Mouse (Mus musculus) intestine, embryonic 14.5 days (tissue): Measurements from ENCODE around the gene Tulp4. TPM values are rescaled to one million over a fixed set of nuclear protein-coding genes. Genes with fewer than 3 reads are reported as not detected.
"Not testable (repeated sequence)": the region's sequence is repeated elsewhere in the genome, so short reads cannot be mapped to it uniquely, and the experiment has no call there.

Experiments used
- ATAC-seq: fragments of 200-750 bp; cut with Nextera tagmentation; replicated peaks from 2 replicates; pipeline ENCODE4 v1.8.0; 2017; ENCODE audit warnings: low read depth, moderate number of reproducible peaks, moderate TSS enrichment, moderate library complexity; ENCODE audit not compliant: low FRiP score, low TSS enrichment
- DNase-seq: peaks from one replicate; pipeline ENCODE4 v3.0.0-alpha.2; 2018; ENCODE audit warnings: low spot score
- H3K27ac ChIP-seq: fragments of 300-500 bp; sonication (generic); 2 replicates; pipeline ENCODE4 v1.5.1; 2014; ENCODE audit warnings: low read depth, mild to moderate bottlenecking, control low read depth
- H3K27me3 ChIP-seq: fragments of 300-500 bp; sonication (generic); replicated peaks from 2 replicates; pipeline ENCODE4 v1.6.1; 2014; ENCODE audit warnings: low read length, control low read depth; ENCODE audit not compliant: control insufficient read depth, insufficient read depth
- H3K36me3 ChIP-seq: fragments of 300-500 bp; sonication (generic); 2 replicates; pipeline ENCODE4 v1.6.1; 2014; ENCODE audit warnings: low read length, control low read depth; ENCODE audit not compliant: control insufficient read depth, insufficient read depth
- H3K4me1 ChIP-seq: fragments of 300-500 bp; sonication (generic); replicated peaks from 2 replicates; pipeline ENCODE4 v1.6.1; 2014; ENCODE audit warnings: low read length, control low read depth, mixed read lengths; ENCODE audit not compliant: control insufficient read depth, insufficient read depth
- H3K4me2 ChIP-seq: fragments of 300-500 bp; sonication (generic); 2 replicates; pipeline ENCODE4 v1.6.1; 2014; ENCODE audit warnings: low read length
- H3K4me3 ChIP-seq: fragments of 300-500 bp; sonication (generic); 2 replicates; pipeline ENCODE4 v1.5.1; 2014; ENCODE audit warnings: low read depth, low read length, control low read depth, mixed read lengths
- H3K9ac ChIP-seq: fragments of 300-500 bp; sonication (generic); 2 replicates; pipeline ENCODE4 v1.6.1; 2014; ENCODE audit warnings: mild to moderate bottlenecking, low read length
- H3K9me3 ChIP-seq: fragments of 300-500 bp; sonication (generic); 2 replicates; pipeline ENCODE4 v1.6.1; 2016; ENCODE audit warnings: low read length, control low read depth; ENCODE audit not compliant: control insufficient read depth
- WGBS: fragments of 180-500 bp; shearing (Covaris S2); extraction: QIAGEN DNeasy Blood & Tissue Kit; methylation state at CpG from one replicate; pipeline ENCODE4 v1.1.7; 2014; 5-methylcytosine and 5-hydroxymethylcytosine counted together
- polyA plus RNA-seq: library from polyadenylated mRNA; unstranded; fragments of >200 nt; fragmentation: Nextera tagmentation; extraction: Ambion mirVana; gene quantifications from 2 replicates; pipeline ENCODE4 v1.2.1, GENCODE M21; 2014

The Tulp4 gene
- polyA plus RNA-seq, 1 experiment from 2014 or later, result 83.6 TPM

DNA sequence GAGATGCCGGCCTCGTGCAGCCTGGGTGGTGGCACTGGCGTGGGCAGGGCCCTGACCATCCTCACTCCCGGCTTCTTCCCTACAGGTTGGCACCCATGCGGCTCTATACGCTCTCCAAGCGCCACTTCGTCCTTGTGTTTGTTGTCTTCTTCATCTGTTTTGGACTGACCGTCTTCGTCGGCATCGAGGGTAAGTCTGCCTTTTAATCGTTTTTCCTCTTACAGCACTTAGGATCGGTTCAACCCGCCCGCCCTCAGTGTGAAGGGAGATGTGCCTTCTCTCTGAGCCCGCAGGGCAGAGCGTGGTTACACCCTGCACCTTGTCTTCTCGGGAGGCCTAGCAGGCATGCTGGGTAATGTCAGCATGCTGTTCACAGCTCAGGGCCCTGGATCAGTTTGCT is 174.3 kb downstream of the Tulp4 start:
- H3K4me2 ChIP-seq, H3K4me3 ChIP-seq, H3K9ac ChIP-seq, H3K4me1 ChIP-seq, DNase-seq, H3K27ac ChIP-seq, H3K36me3 ChIP-seq, H3K27me3 ChIP-seq, H3K9me3 ChIP-seq, ATAC-seq: not testable (repeated sequence)
- 95% methylated on average over 17 of the region's 19 CpGs for WGBS

DNA sequence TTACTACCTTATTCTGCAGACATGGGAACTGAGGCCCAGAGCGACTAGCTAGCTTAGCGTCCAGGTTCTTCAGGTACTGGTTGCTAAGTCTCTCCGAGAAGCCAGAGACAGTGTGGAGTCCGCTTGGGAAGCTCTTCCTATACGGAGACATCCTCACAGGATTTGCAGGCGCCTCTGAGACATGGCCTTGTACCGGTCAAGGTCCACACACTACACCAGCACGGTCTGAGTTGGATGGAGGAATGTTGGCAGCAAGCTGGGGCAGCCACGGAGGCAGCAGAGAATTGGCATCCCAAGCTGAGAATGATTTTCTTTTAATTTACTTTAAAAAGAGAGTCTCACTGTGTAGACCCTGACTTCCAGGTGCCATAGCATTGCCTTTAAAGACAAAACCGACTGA is 176.9 kb downstream of the Tulp4 start:
- 92% methylated on average over 7 of the region's 10 CpGs for WGBS
- not testable (repeated sequence) for H3K4me1 ChIP-seq, H3K4me3 ChIP-seq, ATAC-seq, H3K9ac ChIP-seq, H3K4me2 ChIP-seq, H3K27me3 ChIP-seq, H3K36me3 ChIP-seq, DNase-seq, H3K9me3 ChIP-seq, H3K27ac ChIP-seq

- H3K4me2 ChIP-seq, ATAC-seq, H3K27ac ChIP-seq, H3K4me3 ChIP-seq, H3K9me3 ChIP-seq, H3K27me3 ChIP-seq, H3K36me3 ChIP-seq, H3K4me1 ChIP-seq, H3K9ac ChIP-seq, DNase-seq: not testable (repeated sequence)
- 95% methylated on average over 5 of the region's 5 CpGs for WGBS
These were observed 179.9 kb downstream of the Tulp4 start for GRCm38 (mm10) chr17:6286169-6286568.

DNA sequence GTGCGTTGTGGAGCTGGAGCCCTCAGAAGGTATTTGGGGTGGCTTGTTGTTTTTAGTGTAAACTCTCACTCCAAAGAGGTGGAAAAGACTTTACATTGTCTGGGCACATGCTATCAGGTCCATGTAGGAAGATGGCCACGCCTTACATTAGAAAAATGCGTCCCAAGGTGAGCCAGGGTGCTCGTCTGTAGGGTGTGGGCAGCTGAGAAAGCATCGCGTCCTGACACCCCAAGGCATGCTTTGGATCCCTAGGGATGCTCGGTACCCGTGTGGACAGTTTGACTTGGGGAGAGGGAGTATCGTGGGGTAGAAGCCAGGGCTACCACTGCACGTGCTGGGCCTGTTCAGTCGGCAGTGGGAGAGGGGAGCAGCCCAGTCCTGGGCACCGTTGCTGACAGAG is 182.8 kb downstream of the Tulp4 start:
- not testable (repeated sequence) for H3K9me3 ChIP-seq, H3K27me3 ChIP-seq, H3K36me3 ChIP-seq, ATAC-seq, H3K4me3 ChIP-seq, H3K4me2 ChIP-seq, H3K4me1 ChIP-seq, H3K27ac ChIP-seq, DNase-seq, H3K9ac ChIP-seq
- WGBS, result 96% methylated on average over 9 of the region's 12 CpGs

GRCm38 (mm10) chr17:6293882-6294281 is 187.6 kb downstream of the Tulp4 start:
- not testable (repeated sequence) for H3K27me3 ChIP-seq, H3K36me3 ChIP-seq, H3K4me1 ChIP-seq, H3K4me3 ChIP-seq, H3K9me3 ChIP-seq, H3K9ac ChIP-seq, H3K4me2 ChIP-seq, DNase-seq, ATAC-seq, H3K27ac ChIP-seq
- no CpG with 5 or more reads among the region's 5 CpGs for WGBS

GRCm38 (mm10) chr17:6297060-6297795 is 191.0 kb downstream of the Tulp4 start:
- not testable (repeated sequence) for H3K36me3 ChIP-seq, DNase-seq, H3K4me2 ChIP-seq, H3K27me3 ChIP-seq, H3K9me3 ChIP-seq, ATAC-seq, H3K27ac ChIP-seq, H3K4me1 ChIP-seq, H3K4me3 ChIP-seq, H3K9ac ChIP-seq
- 89% methylated on average over 6 of the region's 15 CpGs for WGBS

DNA sequence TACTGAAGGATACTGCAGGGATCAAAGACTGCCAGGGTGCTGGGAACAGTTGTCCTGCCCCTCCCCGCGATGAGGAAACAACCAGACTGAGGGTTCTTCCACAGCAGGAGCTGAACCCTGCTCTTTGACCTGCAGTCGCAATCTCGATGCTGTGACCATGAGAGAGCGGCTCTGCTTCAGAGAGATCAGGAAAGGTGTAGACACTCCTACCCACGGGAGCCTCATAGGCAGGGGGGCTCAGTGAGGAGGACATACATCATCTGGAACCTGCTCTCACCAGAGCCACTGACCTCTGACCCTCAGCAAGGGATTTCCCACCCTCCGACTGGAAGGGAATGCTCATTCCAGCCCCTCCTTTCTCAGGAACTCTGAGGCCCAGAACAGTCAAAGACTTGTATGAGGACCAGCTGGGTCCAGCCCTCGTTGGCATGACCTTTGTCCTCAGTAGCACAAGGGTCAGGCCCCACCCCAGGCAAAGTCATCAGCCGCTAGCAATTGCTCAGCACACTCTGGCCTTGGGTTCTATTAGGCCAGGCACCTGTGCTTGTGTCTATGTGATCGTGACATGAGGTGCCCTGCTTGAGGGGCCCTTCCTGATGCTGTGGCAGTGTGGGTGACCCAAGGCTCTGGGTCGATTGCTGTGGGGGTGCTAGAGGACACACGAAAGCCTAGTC is 194.1 kb downstream of the Tulp4 start:
- WGBS, result 55% methylated on average over 6 of the region's 12 CpGs
- H3K27ac ChIP-seq, H3K4me1 ChIP-seq, H3K36me3 ChIP-seq, H3K4me3 ChIP-seq, H3K9me3 ChIP-seq, DNase-seq, H3K9ac ChIP-seq, H3K4me2 ChIP-seq, H3K27me3 ChIP-seq: not testable (repeated sequence)
- peak; percentile 56; the same call in 1 of the 2 replicates for ATAC-seq
